Mouse (Mus musculus) heart, embryonic 12.5 days (tissue): ENCODE measurements around the gene Bcar3. TPM values are rescaled to one million over a fixed set of nuclear protein-coding genes. Genes with fewer than 3 reads are reported as not detected.

ENCODE experiments used
- ATAC-seq: fragments of 200-750 bp; cut with Nextera tagmentation; 2 replicates; pipeline ENCODE4 v1.8.0; 2017; ENCODE audit warnings: moderate TSS enrichment, moderate library complexity; ENCODE audit not compliant: insufficient number of reproducible peaks, low FRiP score
- H3K27ac ChIP-seq: fragments of 300-500 bp; sonication (generic); 2 replicates; pipeline ENCODE4 v1.5.1; 2016; ENCODE audit warnings: mild to moderate bottlenecking, moderate library complexity; ENCODE audit not compliant: poor library complexity, severe bottlenecking
- H3K27me3 ChIP-seq: fragments of 300-500 bp; sonication (generic); replicated peaks from 2 replicates; pipeline ENCODE4 v1.6.1; 2016; ENCODE audit warnings: mild to moderate bottlenecking, moderate library complexity
- H3K36me3 ChIP-seq: fragments of 300-500 bp; sonication (generic); 2 replicates; pipeline ENCODE4 v1.6.1; 2016; ENCODE audit warnings: mild to moderate bottlenecking, moderate library complexity
- H3K4me1 ChIP-seq: fragments of 300-500 bp; sonication (generic); replicated peaks from 2 replicates; pipeline ENCODE4 v1.6.1; 2016; ENCODE audit warnings: mild to moderate bottlenecking
- H3K4me2 ChIP-seq: fragments of 300-500 bp; sonication (generic); 2 replicates; pipeline ENCODE4 v1.6.1; 2016; ENCODE audit warnings: mild to moderate bottlenecking, moderate library complexity
- H3K4me3 ChIP-seq: fragments of 300-500 bp; sonication (generic); 2 replicates; pipeline ENCODE4 v1.5.1; 2016; ENCODE audit warnings: mild to moderate bottlenecking
- H3K9ac ChIP-seq: fragments of 300-500 bp; sonication (generic); 2 replicates; pipeline ENCODE4 v1.6.1; 2016; ENCODE audit warnings: mild to moderate bottlenecking, moderate library complexity
- H3K9me3 ChIP-seq: fragments of 300-500 bp; sonication (generic); replicated peaks from 2 replicates; pipeline ENCODE4 v1.6.1; 2016; ENCODE audit warnings: mild to moderate bottlenecking, moderate library complexity
- WGBS: fragments of 180-500 bp; shearing (Covaris S2); methylation state at CpG from one replicate; pipeline ENCODE4 v1.1.7; 2016; 5-methylcytosine and 5-hydroxymethylcytosine counted together
- polyA plus RNA-seq: library from polyadenylated mRNA; unstranded; fragments of >200 nt; fragmentation: Nextera tagmentation; extraction: Ambion mirVana; gene quantifications from 2 replicates; pipeline ENCODE4 v1.2.1, GENCODE M21; 2016

Bcar3 gene
- polyA plus RNA-seq, 1 experiment from 2014 or later, result 7.3 TPM

- ATAC-seq, result no peak
- Histone ChIP-seq H3K9ac (no peak overlapping the region), H3K4me3 (no peak overlapping the region), H3K27me3 (peaks cover 64% of the 10 kb centered on the region), H3K9me3 (no peaks in the 10 kb centered on the region), H3K27ac (no peak overlapping the region), H3K36me3 (no peaks in the 10 kb centered on the region), H3K4me2 (no peak overlapping the region), H3K4me1 (peaks cover 32% of the 10 kb centered on the region)
- 80% methylated on average over 4 of the region's 4 CpGs for WGBS
Observed at GRCm38 (mm10) chr3:122485699-122486098, 191.8 kb downstream of the Bcar3 start.

DNA sequence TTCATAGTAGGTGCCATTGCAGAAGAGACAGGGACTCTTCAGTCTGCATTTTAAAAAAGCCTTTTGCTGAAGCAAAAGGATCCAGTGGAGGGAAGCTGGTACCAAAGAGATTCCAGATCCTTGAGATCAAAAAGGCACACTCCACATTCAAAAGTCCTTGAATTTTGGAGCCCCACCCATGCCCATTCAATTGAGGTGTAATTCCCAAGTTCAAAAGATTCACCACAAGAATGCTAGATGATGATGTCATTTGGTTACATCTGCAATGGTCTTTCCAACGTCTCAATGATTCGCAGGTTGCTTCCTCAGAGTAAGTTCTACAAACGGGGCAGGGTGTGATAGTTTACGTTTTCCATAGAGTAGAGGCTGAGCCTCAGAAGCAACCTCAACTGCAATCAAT is 192.3 kb downstream of the Bcar3 start:
- peaks cover 63% of the 10 kb centered on the region for H3K27me3 ChIP-seq
- peaks cover 32% of the 10 kb centered on the region for H3K4me1 ChIP-seq
- 84% methylated on average over 4 of the region's 4 CpGs for WGBS
- H3K9me3 ChIP-seq, result no peaks in the 10 kb centered on the region
- H3K4me3 ChIP-seq, result no peak overlapping the region
- no peak overlapping the region for H3K27ac ChIP-seq
- no peak overlapping the region for H3K9ac ChIP-seq
- no peaks in the 10 kb centered on the region for H3K36me3 ChIP-seq
- no peak overlapping the region for H3K4me2 ChIP-seq
- ATAC-seq, result no peak

DNA sequence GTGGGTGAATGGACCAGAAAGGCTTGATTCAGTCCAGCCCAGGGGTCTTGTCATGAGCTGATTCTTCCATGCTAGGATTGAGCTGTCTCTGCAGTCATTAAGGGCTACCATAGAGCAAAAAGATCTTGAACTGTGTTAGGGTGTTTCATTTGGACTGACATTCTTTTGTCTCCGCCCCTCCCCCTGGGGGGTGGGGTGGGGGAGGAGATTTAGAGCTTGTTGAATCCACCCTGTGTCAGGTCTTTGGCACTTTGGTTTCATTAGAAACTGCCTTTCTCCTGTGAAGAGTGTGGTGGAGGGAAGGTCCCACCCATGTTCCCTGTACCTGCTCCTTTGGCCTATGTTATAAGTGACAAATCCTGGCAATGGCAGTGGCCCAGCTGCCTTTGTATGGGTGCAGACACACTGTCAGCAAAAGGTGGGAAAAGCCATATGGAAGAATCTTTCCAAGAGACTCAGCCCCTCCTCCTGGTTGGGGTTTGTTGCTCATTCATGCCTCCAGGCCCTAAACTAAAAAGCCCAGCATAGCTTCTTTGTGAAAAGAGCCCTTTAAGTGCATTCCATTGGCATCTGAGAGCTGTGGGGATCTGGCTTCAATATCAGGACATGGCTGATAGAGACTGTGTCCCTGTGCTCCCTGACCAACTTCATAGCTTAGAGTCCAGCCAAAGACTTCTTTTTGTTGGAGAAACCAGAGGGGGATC is 194.3 kb downstream of the Bcar3 start:
- H3K4me2 ChIP-seq, result no peak overlapping the region
- no peaks in the 10 kb centered on the region for H3K36me3 ChIP-seq
- WGBS, result 52% methylated on average over 1 of the region's 1 CpGs
- peaks cover 20% of the 10 kb centered on the region for H3K4me1 ChIP-seq
- H3K27ac ChIP-seq, result no peak overlapping the region
- H3K9ac ChIP-seq, result no peak overlapping the region
- H3K9me3 ChIP-seq, result no peaks in the 10 kb centered on the region
- ATAC-seq, result no peak
- peaks cover 47% of the 10 kb centered on the region for H3K27me3 ChIP-seq
- no peak overlapping the region for H3K4me3 ChIP-seq

DNA sequence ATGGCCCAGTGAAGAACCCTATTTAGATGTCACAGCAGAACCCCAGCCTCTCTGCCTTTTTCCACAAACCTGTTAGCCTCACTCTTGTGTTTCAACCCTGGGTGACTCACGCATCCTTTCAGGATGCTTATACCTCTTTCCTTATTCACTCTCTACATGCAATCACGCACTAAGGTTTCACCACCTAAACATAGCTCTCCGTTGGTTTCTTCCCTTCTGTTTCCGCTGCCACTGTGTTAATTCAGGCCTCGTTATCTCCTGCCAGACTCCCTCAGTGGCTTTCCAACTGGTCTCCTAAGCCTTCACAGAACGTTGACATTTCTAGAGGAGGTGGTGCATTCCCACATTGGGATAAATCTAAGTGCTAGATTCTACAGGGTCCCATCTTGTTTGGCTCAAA is 196.6 kb downstream of the Bcar3 start:
- peaks cover 13% of the 10 kb centered on the region for H3K4me1 ChIP-seq
- H3K27me3 ChIP-seq, result peaks cover 29% of the 10 kb centered on the region
- no peaks in the 10 kb centered on the region for H3K36me3 ChIP-seq
- ATAC-seq, result no peak
- no peak overlapping the region for H3K9ac ChIP-seq
- no peak overlapping the region for H3K4me3 ChIP-seq
- no peak overlapping the region for H3K27ac ChIP-seq
- no peaks in the 10 kb centered on the region for H3K9me3 ChIP-seq
- WGBS, result 35% methylated on average over 6 of the region's 6 CpGs
- H3K4me2 ChIP-seq, result no peak overlapping the region

- Histone ChIP-seq H3K4me1 (peaks cover 13% of the 10 kb centered on the region), H3K27ac (no peak overlapping the region), H3K9ac (no peak overlapping the region), H3K4me2 (no peak overlapping the region), H3K9me3 (no peaks in the 10 kb centered on the region), H3K4me3 (no peak overlapping the region), H3K27me3 (peaks cover 18% of the 10 kb centered on the region), H3K36me3 (no peaks in the 10 kb centered on the region)
- ATAC-seq, result no peak
- 84% methylated on average over 3 of the region's 3 CpGs for WGBS
Observed at GRCm38 (mm10) chr3:122492006-122492405, 198.1 kb downstream of the Bcar3 start.

DNA sequence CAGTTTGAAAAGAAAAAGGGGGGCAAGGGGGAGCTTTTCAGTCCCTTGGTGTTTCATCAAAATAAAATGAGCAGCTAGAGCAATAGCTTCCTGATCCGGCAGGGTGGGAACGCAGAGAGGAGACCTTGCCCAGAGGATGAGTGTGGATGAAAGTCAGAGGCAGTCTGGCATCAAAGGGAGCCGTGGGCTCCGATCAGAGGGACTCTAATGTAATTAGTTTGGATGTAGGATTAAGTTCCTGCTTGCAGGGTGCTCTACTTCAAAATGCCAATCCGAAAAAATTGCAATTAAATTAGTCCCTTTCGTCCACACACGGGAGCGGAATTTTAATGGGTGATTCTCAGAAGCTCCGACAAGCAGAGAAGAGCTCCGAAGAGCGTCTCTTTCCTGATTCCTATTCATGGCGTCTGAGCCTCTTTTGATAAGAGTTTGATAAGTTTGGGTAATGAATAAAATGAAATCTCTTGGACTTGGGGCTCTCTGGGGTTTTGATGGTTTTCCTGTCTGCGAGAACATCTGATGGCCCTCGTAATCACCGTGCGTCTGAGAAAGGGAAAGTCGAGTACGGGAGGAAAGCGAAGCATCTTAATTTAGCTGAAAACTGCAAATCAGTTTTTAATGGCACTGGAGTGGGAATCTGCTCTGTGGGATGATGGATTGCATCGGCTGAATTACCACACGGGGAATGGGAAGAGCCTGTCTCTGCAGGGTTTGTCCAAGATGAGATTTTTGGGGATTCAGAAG is 199.1 kb downstream of the Bcar3 start:
- H3K36me3 ChIP-seq, result no peaks in the 10 kb centered on the region
- H3K4me3 ChIP-seq, result no peak overlapping the region
- H3K9ac ChIP-seq, result no peak overlapping the region
- peaks cover 12% of the 10 kb centered on the region for H3K4me1 ChIP-seq
- H3K27me3 ChIP-seq, result peaks cover 17% of the 10 kb centered on the region
- ATAC-seq, result no peak
- 74% methylated on average over 21 of the region's 21 CpGs for WGBS
- H3K27ac ChIP-seq, result no peak overlapping the region
- H3K9me3 ChIP-seq, result no peaks in the 10 kb centered on the region
- no peak overlapping the region for H3K4me2 ChIP-seq

DNA sequence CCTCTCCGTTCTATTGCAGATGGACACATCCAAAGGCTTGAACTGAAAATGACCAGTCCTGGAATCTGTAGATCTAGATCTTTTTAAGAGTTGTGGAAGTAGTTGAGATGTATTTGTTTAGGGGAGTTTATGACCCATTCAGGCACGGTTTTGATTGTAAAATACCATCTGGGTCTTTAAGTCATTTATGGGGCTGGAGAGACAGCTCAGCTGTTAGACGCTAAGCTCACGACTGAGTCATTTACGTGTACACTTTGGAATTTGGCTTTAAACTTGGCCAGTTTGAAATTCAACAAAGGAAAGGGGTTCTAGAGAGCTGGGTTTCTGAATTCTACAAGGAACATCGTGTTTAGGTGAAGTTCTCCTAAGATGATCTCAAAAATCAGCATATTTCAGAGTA is 200.8 kb downstream of the Bcar3 start:
- peaks cover 4% of the 10 kb centered on the region; the same call in 1 of the 2 replicates for H3K4me1 ChIP-seq
- no peaks in the 10 kb centered on the region for H3K36me3 ChIP-seq
- H3K27me3 ChIP-seq, result peaks cover 9% of the 10 kb centered on the region
- ATAC-seq, result no peak
- WGBS, result 81% methylated on average over 6 of the region's 6 CpGs
- H3K27ac ChIP-seq, result no peak overlapping the region
- no peak overlapping the region for H3K9ac ChIP-seq
- H3K4me2 ChIP-seq, result no peak overlapping the region
- H3K4me3 ChIP-seq, result no peak overlapping the region
- H3K9me3 ChIP-seq, result no peaks in the 10 kb centered on the region

- no peak for ATAC-seq
- H3K4me1 ChIP-seq, result no peaks in the 10 kb centered on the region
Observed at GRCm38 (mm10) chr3:122497871-122498270, 203.9 kb downstream of the Bcar3 start.

DNA sequence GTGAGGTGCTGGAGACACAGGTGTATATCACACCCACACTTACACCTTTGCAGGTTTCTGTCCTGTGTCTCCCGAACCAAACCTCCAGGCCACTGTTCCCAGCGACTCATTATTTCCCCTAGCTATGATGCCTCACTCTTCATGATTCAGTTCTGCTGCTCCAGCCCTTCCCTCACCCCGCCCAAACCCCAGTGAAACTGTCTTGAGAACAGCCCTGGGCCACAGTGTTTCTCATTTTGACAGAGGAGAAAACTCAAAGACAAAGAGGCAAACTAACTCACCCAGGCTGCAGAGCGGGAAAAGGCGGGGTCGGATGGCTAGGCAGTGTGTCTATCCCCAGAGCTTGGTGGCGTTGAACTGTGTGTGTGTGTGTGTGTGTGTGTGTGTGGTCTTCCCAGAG is 204.6 kb downstream of the Bcar3 start:
- ATAC-seq, result no peak
- H3K4me3 ChIP-seq, result no peak overlapping the region
- no peaks in the 10 kb centered on the region for H3K4me1 ChIP-seq
- H3K4me2 ChIP-seq, result no peak overlapping the region
- no peaks in the 10 kb centered on the region for H3K9me3 ChIP-seq
- no peak overlapping the region for H3K9ac ChIP-seq
- no peak overlapping the region for H3K27ac ChIP-seq
- peaks cover 3% of the 10 kb centered on the region; the same call in 1 of the 2 replicates for H3K27me3 ChIP-seq
- 86% methylated on average over 7 of the region's 7 CpGs for WGBS
- no peaks in the 10 kb centered on the region for H3K36me3 ChIP-seq

More at GRCm38 (mm10) chr3:122497871-122498270, 203.9 kb downstream of the Bcar3 start:
- no peaks in the 10 kb centered on the region for H3K9me3 ChIP-seq
- H3K27ac ChIP-seq, result no peak overlapping the region
- no peak overlapping the region for H3K4me3 ChIP-seq
- no peak overlapping the region for H3K9ac ChIP-seq
- 74% methylated on average over 6 of the region's 6 CpGs for WGBS
- H3K36me3 ChIP-seq, result no peaks in the 10 kb centered on the region
- H3K27me3 ChIP-seq, result peaks cover 3% of the 10 kb centered on the region; the same call in 1 of the 2 replicates
- H3K4me2 ChIP-seq, result no peak overlapping the region

- WGBS, result 70% methylated on average over 6 of the region's 6 CpGs
- Histone ChIP-seq H3K36me3 (no peaks in the 10 kb centered on the region), H3K4me1 (no peaks in the 10 kb centered on the region), H3K4me3 (no peak overlapping the region), H3K27me3 (peaks cover 3% of the 10 kb centered on the region; the same call in 1 of the 2 replicates), H3K4me2 (no peak overlapping the region), H3K9me3 (no peaks in the 10 kb centered on the region), H3K9ac (no peak overlapping the region), H3K27ac (no peak overlapping the region)
- no peak for ATAC-seq
Observed at GRCm38 (mm10) chr3:122499647-122500046, 205.7 kb downstream of the Bcar3 start.

- 77% methylated on average over 9 of the region's 9 CpGs for WGBS
- no peak for ATAC-seq
- H3K27me3 ChIP-seq, result peaks cover 3% of the 10 kb centered on the region; the same call in 1 of the 2 replicates
Observed at GRCm38 (mm10) chr3:122500929-122501328, 207.0 kb downstream of the Bcar3 start.

More at GRCm38 (mm10) chr3:122500929-122501328, 207.0 kb downstream of the Bcar3 start:
- no peak overlapping the region for H3K9ac ChIP-seq
- H3K4me1 ChIP-seq, result no peaks in the 10 kb centered on the region
- H3K9me3 ChIP-seq, result no peaks in the 10 kb centered on the region
- no peaks in the 10 kb centered on the region for H3K36me3 ChIP-seq
- H3K27ac ChIP-seq, result no peak overlapping the region
- H3K4me2 ChIP-seq, result no peak overlapping the region
- no peak overlapping the region for H3K4me3 ChIP-seq
